Mouse (Mus musculus) CH12.LX (cell line): ENCODE data around the gene Rnf6. TPM values are rescaled to one million over a fixed set of nuclear protein-coding genes. Genes with fewer than 3 reads are reported as not detected.

ENCODE experiments used
- DNase-seq: peaks from one replicate; pipeline ENCODE4 v3.0.0-alpha.2; 2013; ENCODE audit errors: extremely low read depth
- H3K27ac ChIP-seq: 2 replicates; pipeline ENCODE4 v1.5.1; 2012; ENCODE audit warnings: low read depth, mild to moderate bottlenecking, control low read depth, moderate library complexity; ENCODE audit not compliant: insufficient read depth
- H3K27me3 ChIP-seq: replicated peaks from 2 replicates; pipeline ENCODE3; 2012; ENCODE audit warnings: inconsistent platforms
- H3K36me3 ChIP-seq, 2 experiments: replicated peaks in 1 of 2; 2 replicates each; pipeline versions ENCODE3 to v1.6.1; 2012; ENCODE audit warnings: inconsistent platforms in 1 of 2, low read length in 1 of 2, mild to moderate bottlenecking in 1 of 2, mixed read lengths in 1 of 2, moderate library complexity in 1 of 2; ENCODE audit not compliant: control insufficient read depth in 1 of 2, insufficient read depth in 1 of 2
- H3K4me1 ChIP-seq, 2 experiments: 2 replicates each; pipeline ENCODE4 v1.6.1; 2012; ENCODE audit warnings: inconsistent platforms in 1 of 2, moderate library complexity in 1 of 2; ENCODE audit not compliant: insufficient read depth in 2 of 2, control insufficient read depth in 1 of 2
- H3K4me2 ChIP-seq: 2 replicates; pipeline ENCODE4 v1.6.1; 2012; ENCODE audit warnings: low read depth, mild to moderate bottlenecking, control low read depth; ENCODE audit not compliant: poor library complexity, insufficient read depth, severe bottlenecking
- H3K4me3 ChIP-seq, 3 experiments: fragments of 150-350 bp in 1 of 3; sonication (generic) in 1 of 3; replicated peaks in 1 of 3; 2 replicates each; pipeline versions ENCODE3 to v1.5.1; 2011 to 2012; ENCODE audit warnings: low read depth in 2 of 3, low read length in 2 of 3, mild to moderate bottlenecking in 2 of 3, moderate library complexity in 2 of 3, control low read depth in 1 of 3, improper control_type of control experiment in 1 of 3, inconsistent platforms in 1 of 3, mixed read lengths in 1 of 3; ENCODE audit not compliant: poor library complexity in 1 of 3
- H3K79me2 ChIP-seq: replicated peaks from 2 replicates; pipeline ENCODE4 v1.6.1; 2012; ENCODE audit warnings: mild to moderate bottlenecking, moderate library complexity; ENCODE audit not compliant: control insufficient read depth, poor library complexity, insufficient read depth, severe bottlenecking; ENCODE audit errors: extremely low read depth
- H3K9ac ChIP-seq: 2 replicates; pipeline ENCODE4 v1.6.1; 2012; ENCODE audit warnings: low read depth, mild to moderate bottlenecking, control low read depth, moderate library complexity; ENCODE audit not compliant: insufficient read depth
- H3K9me3 ChIP-seq: replicated peaks from 2 replicates; pipeline ENCODE3; 2012; ENCODE audit warnings: low read length, inconsistent platforms, mixed read lengths
- BHLHE40 ChIP-seq: IDR thresholded peaks from 2 replicates; pipeline ENCODE4 v1.6.1; 2011; ENCODE audit warnings: mild to moderate bottlenecking, low read depth, low read length, improper control_type of control experiment
- CHD2 ChIP-seq: IDR thresholded peaks from 2 replicates; pipeline ENCODE4 v1.6.1; 2011; ENCODE audit warnings: low read length, improper control_type of control experiment
- GABPA ChIP-seq: IDR thresholded peaks from 2 replicates; pipeline ENCODE4 v1.6.1; 2012; ENCODE audit warnings: low read depth, low read length, improper control_type of control experiment, inconsistent platforms; ENCODE audit not compliant: insufficient replicate concordance
- JUN ChIP-seq: IDR thresholded peaks from 2 replicates; pipeline ENCODE4 v1.6.1; 2011; ENCODE audit warnings: low read depth, mild to moderate bottlenecking, low read length, improper control_type of control experiment, moderate library complexity; ENCODE audit not compliant: insufficient read depth
- KAT2A ChIP-seq: IDR thresholded peaks from 2 replicates; pipeline ENCODE4 v1.6.1; 2012; ENCODE audit warnings: low read length, improper control_type of control experiment, inconsistent platforms; ENCODE audit not compliant: insufficient replicate concordance
- MAFK ChIP-seq: IDR thresholded peaks from 2 replicates; pipeline ENCODE4 v1.6.1; 2011; ENCODE audit warnings: low read length, improper control_type of control experiment; ENCODE audit not compliant: insufficient replicate concordance
- MAX ChIP-seq: IDR thresholded peaks from 2 replicates; pipeline ENCODE4 v1.6.1; 2011; ENCODE audit warnings: low read length, improper control_type of control experiment
- MAZ ChIP-seq: IDR thresholded peaks from 2 replicates; pipeline ENCODE4 v1.6.1; 2012; ENCODE audit warnings: low read depth, mild to moderate bottlenecking, inconsistent platforms, low read length, improper control_type of control experiment, moderate library complexity
- MXI1 ChIP-seq: IDR thresholded peaks from 2 replicates; pipeline ENCODE4 v1.6.1; 2011; ENCODE audit warnings: mild to moderate bottlenecking, low read depth, low read length, improper control_type of control experiment
- MYC ChIP-seq: IDR thresholded peaks from 2 replicates; pipeline ENCODE4 v1.6.1; 2011; ENCODE audit warnings: low read depth, mild to moderate bottlenecking, improper control_type of control experiment, low read length
- NELFE ChIP-seq: IDR thresholded peaks from 2 replicates; pipeline ENCODE4 v1.6.1; 2011; ENCODE audit warnings: low read depth, low read length, improper control_type of control experiment
- RAD21 ChIP-seq: IDR thresholded peaks from 2 replicates; pipeline ENCODE4 v1.6.1; 2011; ENCODE audit warnings: low read depth, mild to moderate bottlenecking, low read length, improper control_type of control experiment, moderate library complexity
- SIN3A ChIP-seq: IDR thresholded peaks from 2 replicates; pipeline ENCODE4 v1.6.1; 2012; ENCODE audit warnings: low read length, improper control_type of control experiment, inconsistent platforms
- TBP ChIP-seq: conservative IDR thresholded peaks from 2 replicates; pipeline ENCODE4 v1.6.1; 2011; ENCODE audit warnings: low read depth, low read length, improper control_type of control experiment
- USF1 ChIP-seq: IDR thresholded peaks from 2 replicates; pipeline ENCODE4 v1.6.1; 2014; ENCODE audit warnings: low read depth, mild to moderate bottlenecking, inconsistent platforms, low read length, improper control_type of control experiment
- ZNF384 ChIP-seq: IDR thresholded peaks from 2 replicates; pipeline ENCODE4 v1.6.1; 2012; ENCODE audit warnings: low read depth, low read length, improper control_type of control experiment, inconsistent platforms
- dilution Hi-C: fragments of 300-500 bp; cut with MboI; formaldehyde crosslinking; loops from 2 replicates; pipeline ENCODE4 v1.14.3; 2020; ENCODE audit warnings: low sequenced_read_pairs; ENCODE audit not compliant: extremely low pct_unique_long_range_greater_than_20kb, extremely low pct_ligation_motif_present
- in situ Hi-C: fragments of 300-500 bp; cut with MboI; formaldehyde crosslinking; loops from 3 replicates; pipeline ENCODE4 v1.14.3; 2019; ENCODE audit warnings: low sequenced_read_pairs, low pct_ligation_motif_present, low pct_unique_long_range_greater_than_20kb, mixed read lengths
- polyA plus RNA-seq: library from polyadenylated mRNA; unstranded; fragments of >175 nt; gene quantifications from 2 replicates; pipeline ENCODE4 v1.2.1, GENCODE M21; 2012; ENCODE audit warnings: low read depth; ENCODE audit not compliant: insufficient read length
- total RNA-seq, 2 experiments: library from RNA; depleted of rRNA; stranded (reverse); fragments of 300-350 nt in 1 of 2; fragments of >200 nt in 1 of 2; gene quantifications; 2 replicates each; pipeline ENCODE4 v1.2.3; 2012 to 2014

The Rnf6 gene
- total and polyA plus RNA-seq, 3 experiments = 15.9 to 22.7 (median 20.7) TPM

DNA sequence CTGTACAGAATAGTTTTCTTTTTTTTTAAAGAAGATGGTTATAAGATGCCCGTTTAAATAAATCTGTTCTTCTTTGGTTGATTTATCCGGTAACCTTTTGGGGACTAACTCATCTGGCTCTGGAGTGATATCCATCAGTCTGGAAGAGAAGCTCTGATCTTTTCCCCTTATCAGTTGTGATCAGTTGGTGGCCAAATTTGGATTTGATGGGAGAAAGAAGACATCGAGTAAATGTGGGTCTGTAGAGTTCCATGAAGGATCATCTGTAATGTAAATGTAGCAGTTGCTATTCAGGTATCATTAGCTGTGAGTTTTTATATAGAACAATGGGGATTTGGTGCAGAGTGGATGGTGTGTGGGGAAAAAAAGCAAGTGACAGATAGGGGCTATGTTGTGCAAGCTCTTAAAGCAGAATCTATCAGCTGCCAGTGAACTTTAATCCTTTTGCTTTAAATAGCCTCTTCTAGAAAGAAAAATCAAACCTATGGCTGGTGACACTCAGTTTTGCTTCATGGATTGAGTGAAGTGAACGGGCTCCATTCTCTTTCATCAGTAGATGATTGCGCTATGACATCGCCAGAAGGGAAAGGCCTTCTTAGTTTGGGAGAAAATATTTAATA is 10.8 kb upstream of the Rnf6 start:
- Histone ChIP-seq H3K27ac (no peak overlapping the region), H3K36me3 (peaks cover 6 to 13% of the 10 kb centered on the region in 2 experiments)
- TF ChIP-seq SIN3A (0 out of 2 replicates have a peak, but pooled peaks have one; percentile 37), JUN (no peak), MXI1 (0 out of 2 replicates have a peak, but pooled peaks have one; percentile 25)
- TF ChIP-seq, all 38 proteins: peak for 2
- DNase-seq = no peak
- H3K4me3 ChIP-seq = peak overlapping the region; percentile 68 to 93 (median 82)
- dilution Hi-C loops (no loop called here), in situ Hi-C loops (no loop called here)
- peaks cover 46% of the 10 kb centered on the region for H3K79me2 ChIP-seq
- H3K4me2 ChIP-seq = peak overlapping the region; percentile 60
- peaks cover 0 to 31% of the 10 kb centered on the region in 2 experiments; a peak in 1 of 4 replicates for H3K4me1 ChIP-seq
- H3K9ac ChIP-seq = peak overlapping the region; percentile 65
- H3K27me3 ChIP-seq = no peaks in the 10 kb centered on the region
- no peaks in the 10 kb centered on the region for H3K9me3 ChIP-seq

DNA sequence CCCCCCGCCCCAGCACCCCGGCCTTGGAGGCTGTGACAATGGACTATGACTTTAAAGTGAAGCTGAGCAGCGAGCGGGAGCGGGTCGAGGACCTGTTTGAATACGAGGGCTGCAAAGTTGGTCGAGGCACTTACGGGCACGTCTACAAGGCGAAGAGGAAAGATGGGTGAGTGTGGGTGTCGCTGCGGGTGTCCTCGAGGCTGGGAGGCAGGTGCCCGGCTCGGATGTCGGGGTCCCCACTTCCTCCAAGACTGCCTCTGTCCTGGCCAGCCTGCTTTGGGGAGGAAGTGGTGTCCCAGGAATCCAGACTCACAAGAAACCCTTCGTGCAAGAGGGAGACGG is 10.3 kb upstream of the Rnf6 start:
- Histone ChIP-seq H3K36me3 (peaks cover 6 to 10% of the 10 kb centered on the region in 2 experiments), H3K4me3 (peak overlapping the region; percentile 68 to 93 (median 82)), H3K27ac (peak overlapping the region; percentile 84; the same call in 1 of the 2 replicates), H3K79me2 (peaks cover 41% of the 10 kb centered on the region), H3K9me3 (no peaks in the 10 kb centered on the region), H3K4me1 (peaks cover 0 to 26% of the 10 kb centered on the region in 2 experiments; a peak in 1 of 4 replicates), H3K9ac (peak overlapping the region; percentile 65)
- DNase-seq = no peak
- dilution Hi-C loops = no loop called here
- no peak for TF ChIP-seq CHD2
- TF ChIP-seq ZNF384 = no peak
- no peak for TF ChIP-seq JUN
- no peak for TF ChIP-seq GABPA
- no peak for TF ChIP-seq RAD21
- TF ChIP-seq KAT2A = no peak
- no peak for TF ChIP-seq USF1
- no peak for TF ChIP-seq MAFK
- TF ChIP-seq BHLHE40 = no peak
- TF ChIP-seq MAZ = no peak
- no peak for TF ChIP-seq SIN3A
- no peak for TF ChIP-seq TBP
- TF ChIP-seq MAX = no peak
- TF ChIP-seq NELFE = no peak
- no peak for TF ChIP-seq MYC
- TF ChIP-seq, all 38 proteins: peak for 0
- H3K27me3 ChIP-seq = no peaks in the 10 kb centered on the region
- H3K4me2 ChIP-seq = peak overlapping the region; percentile 60
- in situ Hi-C loops = no loop called here
